Mouse (Mus musculus) central nervous system, embryonic 18 days (tissue): ENCODE data around the gene Gja8. TPM values are rescaled to one million over a fixed set of nuclear protein-coding genes. Genes with fewer than 3 reads are reported as not detected.

Experiments
- polyA plus RNA-seq: library from polyadenylated mRNA; depleted of rRNA; stranded (reverse); fragments of >200 nt; gene quantifications from 2 replicates; pipeline ENCODE4 v1.2.3, GENCODE M21; 2012; rRNA removed

Gene Gja8
- polyA plus RNA-seq: not detected in 2 replicates

GRCm38 (mm10) chr3:96925920-96926319, at the start of gene Gja8:
TSS of gene Gja8 (minus strand) at chr3:96926020.

GRCm38 (mm10) chr3:96904851-96905541, 20.8 kb downstream of the Gja8 start, which contains the start of gene Gpr89:
TSS of gene Gpr89 (minus strand) at chr3:96905346.

GRCm38 (mm10) chr3:96904393-96904792, 21.4 kb downstream of the Gja8 start, which contains the start of gene Gja5:
TSS of gene Gja5 (plus strand) at chr3:96904693.

Other genes with a start within 250 kb of the Gja8 start
- 28.0 and 28.3 TPM in 2 replicates for gene Pias3, start 229.6 kb downstream of the Gja8 start, polyA plus RNA-seq
- gene Nudt17, start 217.5 kb downstream of the Gja8 start, polyA plus RNA-seq: 8.0 and 9.7 TPM in 2 replicates
- gene Polr3c, start 198.4 kb downstream of the Gja8 start, polyA plus RNA-seq: 36.6 and 37.6 TPM in 2 replicates
- gene Rnf115, start 198.4 kb downstream of the Gja8 start, polyA plus RNA-seq: 43.3 and 47.7 TPM in 2 replicates
- 0.08 and 0.16 TPM in 2 replicates for gene Pdzk1, start 96.7 kb downstream of the Gja8 start, polyA plus RNA-seq
- not detected in 2 replicates for gene Cd160, start 96.7 kb downstream of the Gja8 start, polyA plus RNA-seq
- 1.5 and 1.6 TPM in 2 replicates for gene Gja5, start 21.3 kb downstream of the Gja8 start, polyA plus RNA-seq
- gene Gpr89, start 20.7 kb downstream of the Gja8 start, polyA plus RNA-seq: 15.2 and 16.1 TPM in 2 replicates
- 24.6 and 28.7 TPM in 2 replicates for gene Acp6, start 232.8 kb upstream of the Gja8 start, polyA plus RNA-seq